Mouse (Mus musculus) layer of hippocampus, postnatal 36 days (tissue): ENCODE measurements around the gene N4bp2. TPM values are rescaled to one million over a fixed set of nuclear protein-coding genes. Genes with fewer than 3 reads are reported as not detected.
"Not testable (repeated sequence)": the region's sequence is repeated elsewhere in the genome, so short reads cannot be mapped to it uniquely, and the experiment has no call there.

Experiments
- DNase-seq, 2 experiments: peaks; one replicate each; pipeline ENCODE4 v3.0.0; 2022
- total RNA-seq, 2 experiments: library from RNA; stranded (reverse); gene quantifications; 2 replicates each; pipeline ENCODE4 v1.2.3; 2021

The N4bp2 gene
- 10 to 100 TPM; 10.4 to 16.1 TPM for total RNA-seq

- DNase-seq = peak; percentile 73 to 74
These were observed at the start of gene N4bp2 for GRCm38 (mm10) chr5:65763088-65763915. Gene N4bp2, plus strand, starts transcription at chr5:65763521.

- no peak for DNase-seq
These were observed 48.2 kb upstream of the N4bp2 start for GRCm38 (mm10) chr5:65715084-65715483.

- no peak for DNase-seq
These were observed 46.0 kb upstream of the N4bp2 start for GRCm38 (mm10) chr5:65717063-65717902.

- not testable (repeated sequence) for DNase-seq
These were observed 45.5 kb upstream of the N4bp2 start for GRCm38 (mm10) chr5:65717903-65718211.

GRCm38 (mm10) chr5:65718368-65718767 is 45.0 kb upstream of the N4bp2 start:
- no peak for DNase-seq

GRCm38 (mm10) chr5:65724311-65725054 is 38.8 kb upstream of the N4bp2 start:
- DNase-seq = peak; percentile 22 to 36

GRCm38 (mm10) chr5:65731173-65732007 is 31.9 kb upstream of the N4bp2 start:
- DNase-seq = no peak

GRCm38 (mm10) chr5:65735601-65736000 is 27.7 kb upstream of the N4bp2 start:
- no peak for DNase-seq

GRCm38 (mm10) chr5:65739366-65739765 is 24.0 kb upstream of the N4bp2 start:
- DNase-seq = no peak

- DNase-seq = no peak
These were observed 16.4 kb upstream of the N4bp2 start for GRCm38 (mm10) chr5:65746908-65747307.

- no peak for DNase-seq
These were observed 14.9 kb upstream of the N4bp2 start for GRCm38 (mm10) chr5:65748386-65748785.

GRCm38 (mm10) chr5:65748880-65749279 is 14.4 kb upstream of the N4bp2 start:
- DNase-seq = no peak

- DNase-seq = no peak
These were observed 11.3 kb upstream of the N4bp2 start for GRCm38 (mm10) chr5:65752021-65752420.

- no peak for DNase-seq
These were observed 7.5 kb upstream of the N4bp2 start for GRCm38 (mm10) chr5:65755859-65756258.

GRCm38 (mm10) chr5:65757110-65757509 is 6.2 kb upstream of the N4bp2 start:
- DNase-seq = no peak

GRCm38 (mm10) chr5:65760041-65760440 is 3.3 kb upstream of the N4bp2 start:
- no peak for DNase-seq

- DNase-seq = no peak
These were observed 2.7 kb upstream of the N4bp2 start for GRCm38 (mm10) chr5:65760599-65760998.

- DNase-seq = no peak
These were observed 2.3 kb upstream of the N4bp2 start for GRCm38 (mm10) chr5:65761020-65761419.

GRCm38 (mm10) chr5:65761921-65762320 is 1.4 kb upstream of the N4bp2 start:
- DNase-seq = no peak

GRCm38 (mm10) chr5:65762686-65763085 is 635 bp upstream of the N4bp2 start:
- no peak for DNase-seq

- peak; percentile 71 to 72 for DNase-seq
These were observed 830 bp downstream of the N4bp2 start for GRCm38 (mm10) chr5:65763916-65764785.
